Mouse (Mus musculus) heart, postnatal 0 days (tissue): ENCODE data around the gene Klf12.

Source experiments
- CTCF ChIP-seq: IDR thresholded peaks from 2 replicates; pipeline ENCODE4 v1.5.1; 2016; ENCODE audit warnings: antibody characterized with exemption, control low read depth, low read depth
- EP300 ChIP-seq: IDR thresholded peaks from 2 replicates; pipeline ENCODE4 v1.6.1; 2016; ENCODE audit warnings: antibody characterized with exemption, low read depth

GRCm38 (mm10) chr14:99911912-99912311 lies 372.6 kb downstream of the Klf12 start:
- TF ChIP-seq CTCF (no peak), EP300 (no peak)
